12 mouse cellular contexts compared by ENCODE assay signal in genomic region chr9:111957799-111958198, GRCm38 (mm10).
DNase-seq lines count a peak whose midpoint lies in the region; ATAC-seq and TF ChIP-seq lines count a peak whose summit lies in the region.
"Had no signal": no experiment of that assay in that cellular context is flagged by ENCODE, and none has a peak within 500 bp of the region (broad histone marks: within the 10 kb centered on the region; RNA-seq: fewer than 3 reads in every experiment).

No protein-coding gene starts in this region.

- no peak overlapping the region for H3K27ac ChIP-seq in heart, postnatal 0 days (ENCODE audit: low read depth)
- no peak overlapping the region for H3K27ac ChIP-seq in testis, adult 2 months (ENCODE audit: control insufficient read depth, insufficient read depth, low read depth, low read length)
- H3K27ac ChIP-seq: macrophage; neural tube, embryonic 12.5 days had no signal

- no peak overlapping the region for H3K9ac ChIP-seq in heart, postnatal 0 days (replicated peaks; ENCODE audit: low read depth, low read length)
- H3K9ac ChIP-seq: neural tube, embryonic 12.5 days had no signal

- H3K36me3 ChIP-seq in heart, postnatal 0 days (replicated peaks; ENCODE audit: control insufficient read depth, insufficient read depth, low read length): no peaks in the 10 kb centered on the region
- no peaks in the 10 kb centered on the region for H3K36me3 ChIP-seq in testis, adult 2 months (ENCODE audit: control insufficient read depth, insufficient read depth, low read length)
- H3K36me3 ChIP-seq: neural tube, embryonic 12.5 days had no signal

- H3K4me3 ChIP-seq in heart, postnatal 0 days (ENCODE audit: low read depth, low read length): no peak overlapping the region
- no peak overlapping the region for H3K4me3 ChIP-seq in testis, adult 2 months (ENCODE audit: control insufficient read depth, low read depth, low read length)
- H3K4me3 ChIP-seq: neural tube, embryonic 12.5 days had no signal

- ATAC-seq in heart, postnatal 0 days (ENCODE audit: insufficient read depth, low read depth): no peak

- H3K9me3 ChIP-seq in heart, postnatal 0 days (replicated peaks; ENCODE audit: control insufficient read depth, low read length): no peaks in the 10 kb centered on the region
- H3K9me3 ChIP-seq: neural tube, embryonic 12.5 days had no signal

- intact Hi-C loops in heart, postnatal 36 days (cut with DNase I): no loop called here

- no peaks in the 10 kb centered on the region for H3K27me3 ChIP-seq in heart, postnatal 0 days (ENCODE audit: control insufficient read depth, insufficient read depth, low read length)
- no peaks in the 10 kb centered on the region for H3K27me3 ChIP-seq in testis, adult 2 months (ENCODE audit: control insufficient read depth, insufficient read depth, low read length)
- H3K27me3 ChIP-seq: neural tube, embryonic 12.5 days had no signal

- TF ChIP-seq POLR2A in testis, adult 2 months (IDR thresholded peaks at IDR 0.05; ENCODE audit: control insufficient read depth, low read depth, low read length): no peak
- TF ChIP-seq POLR2A in brain, embryonic 14.5 days (IDR thresholded peaks at IDR 0.05; ENCODE audit: borderline replicate concordance, extremely low read depth, insufficient read depth, insufficient read length, poor library complexity, severe bottlenecking): no peak

- no peak overlapping the region for H3K4me2 ChIP-seq in heart, postnatal 0 days (ENCODE audit: low read depth, low read length)
- H3K4me2 ChIP-seq: neural tube, embryonic 12.5 days had no signal

- TF ChIP-seq CTCF in heart, postnatal 0 days (IDR thresholded peaks at IDR 0.05; ENCODE audit: low read depth): peak; percentile 48
- peak; percentile 16; the same call in 1 of the 2 replicates for TF ChIP-seq CTCF in testis, adult 2 months (IDR thresholded peaks at IDR 0.05; ENCODE audit: control insufficient read depth, insufficient read depth, insufficient replicate concordance, low read depth, low read length)
- peak; percentile 62; the same call in 1 of the 2 replicates for TF ChIP-seq CTCF in brain, embryonic 14.5 days (IDR thresholded peaks at IDR 0.05; ENCODE audit: borderline replicate concordance, extremely low read depth, insufficient read depth, insufficient read length)

- H3K4me1 ChIP-seq in heart, postnatal 0 days (ENCODE audit: control insufficient read depth, insufficient read depth): no peaks in the 10 kb centered on the region
- no peaks in the 10 kb centered on the region for H3K4me1 ChIP-seq in testis, adult 2 months (ENCODE audit: control insufficient read depth, insufficient read depth, low read length)
- H3K4me1 ChIP-seq: neural tube, embryonic 12.5 days had no signal

- DNase-seq in heart, postnatal 0 days (ENCODE audit: low spot score): no peak
- no peak for DNase-seq in heart, postnatal 36 days
- no peak for DNase-seq in testis, postnatal 10 days (ENCODE audit: low spot score)
- peak; percentile 47 for DNase-seq in brain, embryonic 14.5 days (ENCODE audit: low read depth)
- DNase-seq in spleen, adult 18-20 months: no peak
- no peak for DNase-seq in layer of hippocampus, adult 9-10 months (ENCODE audit: low spot score)
- DNase-seq: gastrocnemius, postnatal 10 days; heart, postnatal 10 days; thymus, postnatal 14 days had no signal

- 50% methylated on average over 2 of the region's 2 CpGs for WGBS in heart, postnatal 0 days

- no peak for TF ChIP-seq EP300 in heart, postnatal 0 days (IDR thresholded peaks at IDR 0.05; ENCODE audit: low read depth)
